Mouse (Mus musculus) E14TG2a.4 (cell line): Measurements from ENCODE around the gene Atg2b.

Experiments used
- CTCF ChIP-seq: conservative IDR thresholded peaks from 2 replicates; pipeline ENCODE4 v1.5.1; 2014; ENCODE audit warnings: low read length
- NANOG ChIP-seq: IDR thresholded peaks from 2 replicates; pipeline ENCODE4 v1.6.1; 2014; ENCODE audit warnings: borderline replicate concordance, low read length, mixed read lengths
- POU5F1 ChIP-seq: IDR thresholded peaks from 2 replicates; pipeline ENCODE4 v1.6.1; 2014; ENCODE audit warnings: low read length, borderline replicate concordance

GRCm38 (mm10) chr12:105611748-105612147, 73.3 kb downstream of the Atg2b start:
- TF ChIP-seq NANOG (no peak), CTCF (peak; percentile 87), POU5F1 (no peak)
